Mouse (Mus musculus) brain, embryonic 14.5 days (tissue): ENCODE measurements around the gene Zfp672.

Experiments
- CTCF ChIP-seq: fragments of 200-500 bp; IDR thresholded peaks from 2 replicates; pipeline ENCODE4 v1.5.1; 2012; ENCODE audit warnings: inconsistent platforms, mild to moderate bottlenecking, moderate library complexity, borderline replicate concordance; ENCODE audit not compliant: insufficient read depth, insufficient read length; ENCODE audit errors: extremely low read depth
- POLR2A ChIP-seq: fragments of 200-500 bp; IDR thresholded peaks from 2 replicates; pipeline ENCODE4 v1.6.1; 2012; ENCODE audit warnings: mild to moderate bottlenecking, inconsistent platforms, borderline replicate concordance; ENCODE audit not compliant: poor library complexity, insufficient read depth, insufficient read length, severe bottlenecking; ENCODE audit errors: extremely low read depth

DNA sequence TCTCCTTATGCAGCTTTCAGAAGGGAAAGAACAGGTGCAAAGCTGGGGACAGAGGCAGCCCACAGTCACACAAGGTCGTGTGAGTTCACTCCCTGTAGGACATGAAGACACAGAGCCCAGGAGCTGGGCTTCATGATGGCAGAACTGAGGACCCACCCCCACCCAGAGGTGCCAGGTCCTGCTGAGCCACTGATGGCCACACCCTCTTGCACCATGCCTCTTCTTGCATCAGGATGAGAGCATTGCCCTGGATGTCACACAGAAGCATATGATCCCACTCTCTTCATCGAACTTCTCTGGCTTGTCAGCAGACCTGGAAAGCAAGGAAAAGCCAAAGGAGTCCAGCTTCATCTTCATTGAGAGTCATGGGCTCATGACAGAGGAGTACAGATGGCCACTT lies 55.6 kb downstream of the Zfp672 start, which contains the start of gene 4930438A08Rik:
- TF ChIP-seq CTCF, result no peak
- TF ChIP-seq POLR2A, result no peak
